Mouse (Mus musculus) stomach, postnatal 0 days (tissue): Measurements from ENCODE around the gene Ctnnd2. TPM values are rescaled to one million over a fixed set of nuclear protein-coding genes. Genes with fewer than 3 reads are reported as not detected.

Experiments used
- ATAC-seq: fragments of 200-750 bp; cut with Nextera tagmentation; 2 replicates; pipeline ENCODE4 v1.8.0; 2017; ENCODE audit not compliant: low FRiP score, low TSS enrichment
- DNase-seq: peaks from one replicate; pipeline ENCODE4 v3.0.0-alpha.2; 2016; ENCODE audit warnings: low spot score
- H3K27ac ChIP-seq: fragments of 300-500 bp; sonication (generic); replicated peaks from 2 replicates; pipeline ENCODE4 v1.5.1; 2014; ENCODE audit warnings: mild to moderate bottlenecking, control low read depth
- H3K27me3 ChIP-seq: fragments of 300-500 bp; sonication (generic); 2 replicates; pipeline ENCODE4 v1.6.1; 2014; ENCODE audit warnings: low read length; ENCODE audit not compliant: control insufficient read depth, insufficient read depth
- H3K36me3 ChIP-seq: fragments of 300-500 bp; sonication (generic); 2 replicates; pipeline ENCODE4 v1.6.1; 2014; ENCODE audit warnings: low read length, mixed read lengths; ENCODE audit not compliant: control insufficient read depth, insufficient read depth
- H3K4me1 ChIP-seq: fragments of 300-500 bp; sonication (generic); replicated peaks from 2 replicates; pipeline ENCODE4 v1.6.1; 2014; ENCODE audit warnings: antibody characterized with exemption; ENCODE audit not compliant: control insufficient read depth, insufficient read depth
- H3K4me2 ChIP-seq: fragments of 300-500 bp; sonication (generic); replicated peaks from 2 replicates; pipeline ENCODE4 v1.6.1; 2014; ENCODE audit warnings: low read depth, mild to moderate bottlenecking, control low read depth, moderate library complexity
- H3K4me3 ChIP-seq: fragments of 300-500 bp; sonication (generic); 2 replicates; pipeline ENCODE4 v1.5.1; 2014; ENCODE audit warnings: low read depth, low read length, control low read depth
- H3K9ac ChIP-seq: fragments of 300-500 bp; sonication (generic); 2 replicates; pipeline ENCODE4 v1.6.1; 2014; ENCODE audit warnings: mild to moderate bottlenecking, low read length, control low read depth, mixed read lengths
- H3K9me3 ChIP-seq: fragments of 300-500 bp; sonication (generic); 2 replicates; pipeline ENCODE4 v1.6.1; 2016; ENCODE audit warnings: low read length; ENCODE audit not compliant: control insufficient read depth
- CTCF ChIP-seq: IDR thresholded peaks from 2 replicates; pipeline ENCODE4 v1.5.1; 2016; ENCODE audit warnings: antibody characterized with exemption, low read depth, mild to moderate bottlenecking, moderate library complexity
- EP300 ChIP-seq: optimal IDR thresholded peaks from 2 replicates; pipeline ENCODE3; 2016; ENCODE audit warnings: antibody characterized with exemption
- WGBS: fragments of 180-500 bp; shearing (Covaris S2); extraction: QIAGEN DNeasy Blood & Tissue Kit; methylation state at CpG from one replicate; pipeline ENCODE4 v1.1.7; 2014; 5-methylcytosine and 5-hydroxymethylcytosine counted together
- polyA plus RNA-seq: library from polyadenylated mRNA; unstranded; fragments of >200 nt; fragmentation: Nextera tagmentation; extraction: Ambion mirVana; gene quantifications from 2 replicates; pipeline ENCODE4 v1.2.1, GENCODE M21; 2015

Ctnnd2 gene
- polyA plus RNA-seq, 1 experiment from 2014 or later, result 0.53 TPM

DNA sequence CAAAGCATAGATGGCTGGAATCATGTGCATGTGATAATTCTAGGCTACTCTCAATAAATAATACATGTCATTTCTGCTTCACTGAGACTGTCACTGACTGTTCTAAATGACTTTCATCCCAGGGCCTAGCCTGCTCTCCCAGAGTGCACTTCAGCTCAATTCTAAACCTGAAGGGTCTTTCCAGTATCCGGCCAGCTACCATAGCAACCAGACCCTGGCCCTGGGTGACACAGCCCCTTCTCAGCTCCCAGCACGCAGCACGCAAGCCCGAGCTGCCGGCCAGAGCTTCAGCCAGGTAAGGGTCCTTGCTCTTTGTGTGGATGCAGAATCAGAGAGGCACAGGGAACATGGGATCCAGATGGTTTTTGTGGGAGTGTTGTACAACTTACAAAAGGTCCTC is 462.1 kb downstream of the Ctnnd2 start:
- no peak for ATAC-seq
- no peak for DNase-seq
- Histone ChIP-seq H3K4me2 (no peak overlapping the region), H3K27me3 (no peaks in the 10 kb centered on the region), H3K4me3 (no peak overlapping the region), H3K4me1 (no peaks in the 10 kb centered on the region), H3K9ac (no peak overlapping the region), H3K9me3 (no peaks in the 10 kb centered on the region), H3K36me3 (no peaks in the 10 kb centered on the region), H3K27ac (no peak overlapping the region)
- WGBS, result 60% methylated on average over 5 of the region's 5 CpGs
- TF ChIP-seq CTCF (no peak), EP300 (no peak)

DNA sequence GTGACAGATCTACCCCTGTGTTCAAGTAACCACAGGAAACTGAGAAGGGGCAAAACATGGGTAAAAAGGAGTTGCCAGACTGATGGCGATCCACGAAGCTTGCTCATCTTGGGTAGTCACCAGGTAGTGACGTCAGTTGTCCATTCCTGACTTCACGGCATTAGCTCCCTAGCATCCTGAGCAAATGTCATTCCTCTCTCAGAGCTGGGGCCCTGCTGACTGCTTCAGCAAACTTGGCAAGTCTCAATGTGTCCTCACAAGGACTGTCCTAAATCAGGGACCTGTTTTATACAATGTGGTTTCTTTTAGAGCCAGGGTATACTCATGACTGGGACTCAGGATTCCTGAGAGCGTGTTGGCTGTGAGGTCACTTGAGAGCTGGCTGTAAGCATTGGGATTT is 468.3 kb downstream of the Ctnnd2 start:
- WGBS, result 86% methylated on average over 5 of the region's 5 CpGs
- Histone ChIP-seq H3K4me3 (no peak overlapping the region), H3K9ac (no peak overlapping the region), H3K36me3 (no peaks in the 10 kb centered on the region), H3K9me3 (no peaks in the 10 kb centered on the region), H3K27ac (no peak overlapping the region), H3K4me1 (no peaks in the 10 kb centered on the region), H3K4me2 (no peak overlapping the region), H3K27me3 (no peaks in the 10 kb centered on the region)
- TF ChIP-seq CTCF, result no peak
- no peak for TF ChIP-seq EP300
- ATAC-seq (no peak), DNase-seq (no peak)

DNA sequence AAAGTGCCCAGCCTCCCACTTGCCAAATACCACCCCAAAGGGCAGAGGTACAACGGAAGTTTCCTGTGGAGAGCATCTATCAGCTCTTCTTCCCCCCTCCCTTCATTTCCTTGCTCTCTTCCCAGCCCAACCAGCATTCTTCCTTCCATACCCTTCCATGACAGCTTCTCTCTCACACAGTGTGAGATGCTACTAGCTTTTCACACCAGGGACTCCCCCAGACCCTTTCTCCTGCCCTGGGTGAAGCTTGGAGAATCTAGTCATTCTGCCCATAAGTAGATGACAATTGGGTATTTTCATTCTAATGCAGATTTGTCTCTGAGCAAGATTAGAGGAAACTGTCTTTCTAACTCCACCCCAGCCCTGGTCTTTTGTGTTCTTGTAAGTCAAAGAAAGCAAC is 473.3 kb downstream of the Ctnnd2 start:
- WGBS, result 56% methylated on average over 1 of the region's 1 CpGs
- no peak overlapping the region for H3K27ac ChIP-seq
- no peak overlapping the region for H3K4me2 ChIP-seq
- H3K4me3 ChIP-seq, result no peak overlapping the region
- TF ChIP-seq CTCF (no peak), EP300 (no peak)
- H3K4me1 ChIP-seq, result no peaks in the 10 kb centered on the region
- DNase-seq (no peak), ATAC-seq (no peak)
- H3K27me3 ChIP-seq, result no peaks in the 10 kb centered on the region
- H3K9ac ChIP-seq, result no peak overlapping the region
- H3K9me3 ChIP-seq, result no peaks in the 10 kb centered on the region
- H3K36me3 ChIP-seq, result no peaks in the 10 kb centered on the region

DNA sequence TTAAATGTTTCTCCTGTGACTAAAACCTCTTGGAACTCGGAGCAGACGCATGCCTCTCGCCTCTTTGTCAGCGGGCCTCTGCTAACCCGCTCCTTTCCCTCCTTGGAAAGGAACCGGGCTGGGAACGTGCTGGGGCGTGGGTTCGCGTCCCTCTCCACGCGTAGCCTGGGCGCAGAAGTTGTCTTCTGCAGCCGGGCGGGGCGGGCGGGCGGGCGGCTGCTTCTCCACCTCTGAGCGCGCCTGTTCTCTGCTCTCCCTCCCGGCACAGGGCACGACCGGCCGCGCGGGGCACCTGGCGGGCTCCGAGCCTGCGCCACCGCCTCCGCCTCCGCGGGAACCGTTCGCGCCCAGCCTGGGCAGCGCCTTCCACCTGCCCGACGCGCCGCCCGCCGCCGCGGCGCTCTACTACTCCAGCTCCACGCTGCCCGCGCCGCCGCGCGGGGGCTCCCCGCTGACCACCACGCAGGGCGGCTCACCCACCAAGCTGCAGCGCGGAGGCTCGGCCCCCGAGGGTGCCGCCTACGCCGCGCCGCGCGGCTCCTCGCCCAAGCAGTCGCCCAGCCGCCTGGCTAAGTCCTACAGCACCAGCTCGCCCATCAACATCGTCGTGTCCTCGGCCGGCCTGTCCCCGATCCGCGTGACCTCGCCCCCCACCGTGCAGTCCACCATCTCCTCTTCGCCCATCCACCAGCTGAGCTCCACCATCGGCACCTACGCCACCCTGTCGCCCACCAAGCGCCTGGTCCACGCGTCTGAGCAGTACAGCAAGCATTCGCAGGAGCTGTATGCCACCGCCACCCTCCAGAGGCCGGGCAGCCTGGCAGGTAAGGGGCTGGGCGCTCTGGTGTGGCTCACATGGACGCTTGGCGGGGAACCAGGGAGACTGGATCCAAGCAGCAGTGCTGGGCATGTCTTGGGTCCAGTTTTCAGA is 474.4 kb downstream of the Ctnnd2 start:
- no peaks in the 10 kb centered on the region for H3K9me3 ChIP-seq
- H3K27ac ChIP-seq, result no peak overlapping the region
- 2% methylated on average over 84 of the region's 94 CpGs for WGBS
- H3K9ac ChIP-seq, result no peak overlapping the region
- H3K27me3 ChIP-seq, result no peaks in the 10 kb centered on the region
- peak overlapping the region; percentile 47 for H3K4me3 ChIP-seq
- DNase-seq, result peak; percentile 34
- H3K36me3 ChIP-seq, result no peaks in the 10 kb centered on the region
- H3K4me2 ChIP-seq, result peak overlapping the region; percentile 87
- no peaks in the 10 kb centered on the region for H3K4me1 ChIP-seq
- ATAC-seq, result peak; percentile 54
- TF ChIP-seq EP300 (no peak), CTCF (no peak)

DNA sequence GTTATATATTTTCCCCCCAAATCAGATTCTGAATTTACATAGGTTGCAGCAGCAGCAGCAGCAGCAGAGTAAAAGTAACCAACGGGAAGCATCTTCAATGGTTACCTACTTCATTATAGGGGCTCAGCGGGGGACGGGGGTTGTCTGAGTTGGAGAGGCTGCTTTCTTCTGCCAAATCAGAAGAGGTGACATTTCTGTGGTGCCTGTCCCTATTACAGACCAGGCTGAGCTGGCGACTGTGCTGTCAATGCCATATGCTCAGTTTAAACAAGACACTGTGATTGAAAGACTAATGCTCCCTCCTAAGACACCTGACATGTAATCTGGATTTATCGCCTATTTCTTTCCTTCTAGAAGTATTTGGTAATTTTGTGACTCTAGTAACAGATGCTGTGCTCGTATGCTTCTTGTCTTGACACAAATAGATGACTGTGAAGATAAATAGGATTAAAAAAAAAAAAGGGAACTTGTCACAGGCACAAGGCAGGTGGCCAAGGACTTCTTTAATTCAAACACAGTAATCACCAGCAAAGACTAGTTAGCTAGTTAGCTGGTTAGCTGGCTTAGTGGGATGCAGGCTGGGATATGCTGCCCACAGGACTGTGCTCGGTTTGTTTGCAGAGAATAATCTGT is 475.4 kb downstream of the Ctnnd2 start:
- no peak overlapping the region for H3K4me2 ChIP-seq
- H3K9ac ChIP-seq, result no peak overlapping the region
- TF ChIP-seq EP300 (no peak), CTCF (no peak)
- no peak overlapping the region for H3K4me3 ChIP-seq
- H3K4me1 ChIP-seq, result no peaks in the 10 kb centered on the region
- DNase-seq (no peak), ATAC-seq (no peak)
- no peaks in the 10 kb centered on the region for H3K9me3 ChIP-seq
- no peaks in the 10 kb centered on the region for H3K27me3 ChIP-seq
- WGBS, result 55% methylated on average over 7 of the region's 7 CpGs
- H3K36me3 ChIP-seq, result no peaks in the 10 kb centered on the region
- H3K27ac ChIP-seq, result no peak overlapping the region

DNA sequence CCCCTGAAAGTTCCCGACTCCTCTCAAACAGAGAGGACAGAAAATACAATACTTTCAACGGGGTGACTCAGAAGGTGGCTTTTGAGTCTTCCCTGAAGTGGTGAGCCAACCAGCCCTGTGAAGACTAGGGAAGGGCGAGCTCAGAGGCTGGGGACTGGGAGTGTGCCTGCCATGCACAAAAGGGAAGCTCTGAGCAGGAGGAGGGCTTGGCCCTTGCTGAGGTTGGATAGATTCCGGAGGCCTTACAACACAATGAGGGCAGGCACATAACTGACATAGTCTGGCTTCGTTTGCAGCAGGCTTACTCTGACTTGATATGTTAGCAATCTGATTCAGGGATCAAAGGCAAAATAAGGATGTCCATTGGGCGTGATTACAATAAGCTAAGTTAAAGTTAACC is 477.6 kb downstream of the Ctnnd2 start:
- ATAC-seq, result no peak
- H3K9ac ChIP-seq, result no peak overlapping the region
- 55% methylated on average over 6 of the region's 6 CpGs for WGBS
- H3K27me3 ChIP-seq, result no peaks in the 10 kb centered on the region
- DNase-seq, result no peak
- no peak overlapping the region for H3K4me3 ChIP-seq
- H3K4me2 ChIP-seq, result no peak overlapping the region
- H3K9me3 ChIP-seq, result no peaks in the 10 kb centered on the region
- no peaks in the 10 kb centered on the region for H3K36me3 ChIP-seq
- no peaks in the 10 kb centered on the region for H3K4me1 ChIP-seq
- no peak overlapping the region for H3K27ac ChIP-seq
- TF ChIP-seq EP300 (no peak), CTCF (no peak)
